Mouse (Mus musculus): ENCODE measurements around the gene Cnot11.

GRCm38 (mm10) chr1:39573890-39574289, 39.1 kb downstream of the Cnot11 start:
- TF ChIP-seq POLR2A (IDR thresholded peaks at IDR 0.05; ENCODE audit: insufficient read length, low read depth) (no peak), MAX (IDR thresholded peaks at IDR 0.05; ENCODE audit: low read depth) (no peak), E2F4 (IDR thresholded peaks at IDR 0.05; ENCODE audit: insufficient read depth) (no peak), TCF12 (IDR thresholded peaks at IDR 0.05; ENCODE audit: insufficient read depth, poor library complexity, severe bottlenecking) (no peak), USF1 (IDR thresholded peaks at IDR 0.05; ENCODE audit: low read depth) (no peak), MYOD1 (IDR thresholded peaks at IDR 0.05; ENCODE audit: control insufficient read depth in 1 of 3, insufficient read length in 2 of 3, low read depth in 2 of 3) (no peak), POLR2AphosphoS2 (IDR thresholded peaks at IDR 0.05; ENCODE audit: insufficient read length, low read depth) (no peak), SRF (IDR thresholded peaks at IDR 0.05; ENCODE audit: control insufficient read depth, insufficient read length, low read depth) (no peak)
